Mouse (Mus musculus): ENCODE measurements around the gene Spem2. TPM values are rescaled to one million over a fixed set of nuclear protein-coding genes. Genes with fewer than 3 reads are reported as not detected.

Spem2 gene
- polyA plus RNA-seq, 1 experiment: not detected

DNA sequence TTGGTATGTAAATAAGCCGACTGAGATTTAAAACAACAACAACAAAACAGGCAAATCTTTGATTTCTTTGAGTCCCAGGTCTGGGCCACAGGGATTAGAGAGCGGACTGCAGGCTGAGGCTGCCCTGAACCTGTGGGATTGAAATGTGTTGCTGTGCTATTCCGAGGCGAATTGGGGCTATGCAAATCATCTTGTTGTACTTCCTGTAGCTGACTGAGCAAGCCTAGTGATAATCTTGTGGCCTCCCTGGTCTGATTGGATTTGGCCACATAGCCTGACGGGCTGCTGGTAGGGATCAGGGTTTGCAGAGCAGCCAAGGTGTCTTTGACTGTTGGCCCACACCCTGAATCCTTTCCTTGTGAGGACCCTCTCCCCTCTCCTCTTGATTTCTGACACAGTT, 43.3 kb downstream of the Spem2 start:
- WGBS: 56% methylated on average over 5 of the region's 5 CpGs

DNA sequence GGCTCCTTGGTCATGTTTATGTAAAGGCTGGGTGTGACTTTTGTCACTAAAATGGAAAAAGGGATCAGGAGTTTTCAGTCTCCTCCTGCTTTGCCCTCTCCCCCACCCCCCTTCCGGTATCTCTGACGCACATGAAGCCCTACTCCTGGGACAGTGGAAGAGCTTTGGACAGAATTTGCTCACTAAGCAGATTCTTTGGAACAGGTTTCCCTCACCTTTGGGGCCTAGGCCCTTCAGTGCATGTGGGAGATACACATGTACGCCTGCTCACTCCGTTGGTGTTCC, 50.7 kb downstream of the Spem2 start:
- WGBS: 70% methylated on average over 4 of the region's 4 CpGs
- no peak for DNase-seq (ENCODE audit: low read depth, low spot score)

More for the DNA sequence above, 43.3 kb downstream of the Spem2 start:
- DNase-seq (ENCODE audit: low read depth, low spot score): no peak

DNA sequence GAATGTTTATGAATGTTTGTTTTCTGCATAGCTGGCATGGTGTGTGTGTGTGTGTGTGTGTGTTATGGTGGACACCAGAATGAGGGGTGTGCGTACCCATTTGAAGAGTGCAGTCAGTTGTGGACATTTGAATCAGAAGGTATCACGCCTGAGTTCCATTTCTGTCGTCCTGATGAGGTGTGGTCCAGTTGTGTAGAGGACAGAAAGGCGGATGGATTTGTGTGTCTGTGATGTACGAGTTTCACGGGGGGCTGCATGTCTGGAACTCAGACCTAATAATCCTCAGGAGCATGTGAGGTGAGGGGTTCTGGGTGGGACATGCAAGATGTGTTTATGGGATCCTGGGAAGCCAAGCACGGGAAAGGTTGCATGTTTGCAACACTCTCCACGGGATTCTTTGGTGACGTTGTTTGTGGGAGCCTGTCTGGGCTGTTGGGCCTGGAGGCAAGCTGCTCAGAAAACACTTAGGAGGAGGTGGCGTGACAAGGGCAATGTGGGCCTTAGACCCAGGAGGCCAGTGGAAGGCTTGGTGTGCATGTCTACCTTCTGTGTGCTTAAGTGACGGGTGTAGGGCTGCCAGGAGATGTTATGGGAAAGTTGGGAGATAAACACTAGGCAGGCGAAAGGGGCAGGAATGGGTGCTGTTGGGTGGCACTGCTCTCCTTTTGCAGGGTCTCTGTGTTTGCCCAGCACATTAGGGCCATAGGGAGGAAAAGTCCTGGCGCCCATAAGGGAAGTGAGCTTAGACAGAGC, 51.2 kb downstream of the Spem2 start:
- WGBS: 58% methylated on average over 13 of the region's 13 CpGs
- no peak for DNase-seq (ENCODE audit: low read depth, low spot score)

Other genes with a start within 250 kb of the Spem2 start
- gene Wrap53, start 238.2 kb downstream of the Spem2 start, polyA plus RNA-seq (2012; rRNA removed): 24.8 and 28.7 TPM in 2 replicates
- 80.8 and 93.2 TPM in 2 replicates for gene Trp53, start 238.1 kb downstream of the Spem2 start, polyA plus RNA-seq (2012; rRNA removed)
- gene Atp1b2, start 212.5 kb downstream of the Spem2 start, polyA plus RNA-seq (2012; rRNA removed): 4.1 and 5.6 TPM in 2 replicates
- not detected in 2 replicates for gene Shbg, start 200.6 kb downstream of the Spem2 start, polyA plus RNA-seq (2012; rRNA removed)
- gene Sat2, start 196.4 kb downstream of the Spem2 start, polyA plus RNA-seq (2012; rRNA removed): 1.9 and 2.7 TPM in 2 replicates
- gene Fxr2, start 185.5 kb downstream of the Spem2 start, polyA plus RNA-seq (2012; rRNA removed): 29.6 and 35.8 TPM in 2 replicates
- gene Sox15, start 163.2 kb downstream of the Spem2 start, polyA plus RNA-seq (2012; rRNA removed): 0.18 TPM in 1 of 2 replicates, not detected in the other
- gene Mpdu1, start 155.8 kb downstream of the Spem2 start, polyA plus RNA-seq (2012; rRNA removed): 147 and 171 TPM in 2 replicates
- 20.2 and 20.6 TPM in 2 replicates for gene Cd68, start 152.3 kb downstream of the Spem2 start, polyA plus RNA-seq (2012; rRNA removed)
- 354 and 356 TPM in 2 replicates for gene Eif4a1, start 146.0 kb downstream of the Spem2 start, polyA plus RNA-seq (2012; rRNA removed)
- gene Senp3, start 136.4 kb downstream of the Spem2 start, polyA plus RNA-seq (2012; rRNA removed): 43.4 and 55.1 TPM in 2 replicates
- gene Tnfsf13, start 132.7 kb downstream of the Spem2 start, polyA plus RNA-seq (2012; rRNA removed): 14.4 and 16.2 TPM in 2 replicates
- 13.1 and 13.8 TPM in 2 replicates for gene Tnfsf12, start 122.6 kb downstream of the Spem2 start, polyA plus RNA-seq (2012; rRNA removed)
- gene Tnfsfm13, start 122.4 kb downstream of the Spem2 start, polyA plus RNA-seq (2012; rRNA removed): 2.3 and 2.8 TPM in 2 replicates
- 17.5 and 33.3 TPM in 2 replicates for gene Polr2a, start 59.8 kb downstream of the Spem2 start, polyA plus RNA-seq (2012; rRNA removed)
- gene Slc35g3, start 56.5 kb downstream of the Spem2 start, polyA plus RNA-seq (2012; rRNA removed): 0.07 TPM in 1 of 2 replicates, not detected in the other
- gene Zbtb4, start 52.6 kb downstream of the Spem2 start, polyA plus RNA-seq (2012; rRNA removed): 7.5 and 10.7 TPM in 2 replicates
- gene Chrnb1, start 22.5 kb downstream of the Spem2 start, polyA plus RNA-seq (2012; rRNA removed): 7.3 and 10.3 TPM in 2 replicates
- gene Fgf11, start 16.6 kb downstream of the Spem2 start, polyA plus RNA-seq (2012; rRNA removed): 2.8 and 4.4 TPM in 2 replicates
- 38.7 and 39.1 TPM in 2 replicates for gene Tmem102, start 12.8 kb downstream of the Spem2 start, polyA plus RNA-seq (2012; rRNA removed)
- gene Gm39566, start 3.2 kb downstream of the Spem2 start, polyA plus RNA-seq (2012; rRNA removed): not detected in 2 replicates
- gene Spem1, start 3.7 kb upstream of the Spem2 start, polyA plus RNA-seq (2012; rRNA removed): 0.12 TPM in 1 of 2 replicates, not detected in the other
- gene Nlgn2, start 19.3 kb upstream of the Spem2 start, polyA plus RNA-seq (2012; rRNA removed): 5.1 and 7.0 TPM in 2 replicates
- 194 and 208 TPM in 2 replicates for gene Tmem256, start 20.0 kb upstream of the Spem2 start, polyA plus RNA-seq (2012; rRNA removed)
- 31.6 and 36.1 TPM in 2 replicates for gene Plscr3, start 27.9 kb upstream of the Spem2 start, polyA plus RNA-seq (2012; rRNA removed)
- 28.8 and 34.4 TPM in 2 replicates for gene Tnk1, start 40.3 kb upstream of the Spem2 start, polyA plus RNA-seq (2012; rRNA removed)
- gene Tmem95, start 59.6 kb upstream of the Spem2 start, polyA plus RNA-seq (2012; rRNA removed): not detected in 2 replicates
- gene Kctd11, start 62.9 kb upstream of the Spem2 start, polyA plus RNA-seq (2012; rRNA removed): 1.8 and 3.0 TPM in 2 replicates
- 16.1 and 16.4 TPM in 2 replicates for gene Acap1, start 77.1 kb upstream of the Spem2 start, polyA plus RNA-seq (2012; rRNA removed)
- gene 2810408A11Rik, start 82.5 kb upstream of the Spem2 start, polyA plus RNA-seq (2012; rRNA removed): 3.0 and 3.8 TPM in 2 replicates
- gene Neurl4, start 82.6 kb upstream of the Spem2 start, polyA plus RNA-seq (2012; rRNA removed): 24.4 and 36.7 TPM in 2 replicates
- gene Gps2, start 95.4 kb upstream of the Spem2 start, polyA plus RNA-seq (2012; rRNA removed): 69.2 and 79.9 TPM in 2 replicates
- gene Eif5a, start 103.5 kb upstream of the Spem2 start, polyA plus RNA-seq (2012; rRNA removed): 619 and 694 TPM in 2 replicates
- gene Ybx2, start 117.3 kb upstream of the Spem2 start, polyA plus RNA-seq (2012; rRNA removed): 14.7 and 16.5 TPM in 2 replicates
- gene Slc2a4, start 129.7 kb upstream of the Spem2 start, polyA plus RNA-seq (2012; rRNA removed): 27.4 and 27.5 TPM in 2 replicates
- 1,377 and 1,643 TPM in 2 replicates for gene Cldn7, start 146.3 kb upstream of the Spem2 start, polyA plus RNA-seq (2012; rRNA removed)
- gene Ctdnep1, start 162.7 kb upstream of the Spem2 start, polyA plus RNA-seq (2012; rRNA removed): 134 and 154 TPM in 2 replicates
- gene Elp5, start 164.1 kb upstream of the Spem2 start, polyA plus RNA-seq (2012; rRNA removed): 70.5 and 78.1 TPM in 2 replicates
- gene Gabarap, start 172.7 kb upstream of the Spem2 start, polyA plus RNA-seq (2012; rRNA removed): 527 and 719 TPM in 2 replicates
- gene Phf23, start 177.3 kb upstream of the Spem2 start, polyA plus RNA-seq (2012; rRNA removed): 16.3 and 17.3 TPM in 2 replicates
- 5.5 and 5.8 TPM in 2 replicates for gene Dvl2, start 182.1 kb upstream of the Spem2 start, polyA plus RNA-seq (2012; rRNA removed)
- 92.8 and 125 TPM in 2 replicates for gene Acadvl, start 196.9 kb upstream of the Spem2 start, polyA plus RNA-seq (2012; rRNA removed)
- 5.1 and 5.9 TPM in 2 replicates for gene Dlg4, start 198.5 kb upstream of the Spem2 start, polyA plus RNA-seq (2012; rRNA removed)
- not detected in 2 replicates for gene Asgr1, start 235.6 kb upstream of the Spem2 start, polyA plus RNA-seq (2012; rRNA removed)

All from large intestine, adult 2 months (tissue).